Mouse (Mus musculus) olfactory bulb, adult 2 months (tissue): Measurements from ENCODE around the gene Rapgef2.

Source experiments
- CTCF ChIP-seq: fragments of 200-500 bp; IDR thresholded peaks from 2 replicates; pipeline ENCODE4 v1.5.1; 2012; ENCODE audit warnings: low read depth, mild to moderate bottlenecking, low read length, moderate library complexity; ENCODE audit not compliant: insufficient read depth
- POLR2A ChIP-seq: fragments of 200-500 bp; IDR thresholded peaks from 2 replicates; pipeline ENCODE4 v1.6.1; 2012; ENCODE audit warnings: mild to moderate bottlenecking, low read depth, low read length, moderate library complexity; ENCODE audit not compliant: insufficient read depth

- TF ChIP-seq POLR2A (no peak), CTCF (no peak)
Observed at GRCm38 (mm10) chr3:79205112-79205511, 81.2 kb downstream of the Rapgef2 start.
